Mouse (Mus musculus) thymus, adult 2 months (tissue): ENCODE measurements around the gene Fhit. TPM values are rescaled to one million over a fixed set of nuclear protein-coding genes. Genes with fewer than 3 reads are reported as not detected.

Experiments
- DNase-seq: peaks from one replicate; pipeline ENCODE4 v3.0.0; 2021
- H3K27ac ChIP-seq: fragments of 200-500 bp; 2 replicates; pipeline ENCODE4 v1.5.1; 2012; ENCODE audit warnings: low read length, control low read depth; ENCODE audit not compliant: control insufficient read depth, insufficient read depth
- H3K27me3 ChIP-seq: fragments of 200-500 bp; 2 replicates; pipeline ENCODE4 v1.6.1; 2012; ENCODE audit warnings: mild to moderate bottlenecking, low read length, moderate library complexity, mixed read lengths; ENCODE audit not compliant: control insufficient read depth, insufficient read depth
- H3K36me3 ChIP-seq: fragments of 200-500 bp; 2 replicates; pipeline ENCODE4 v1.6.1; 2012; ENCODE audit warnings: mild to moderate bottlenecking, low read length, moderate library complexity; ENCODE audit not compliant: control insufficient read depth, insufficient read depth
- H3K4me1 ChIP-seq: fragments of 200-500 bp; replicated peaks from 2 replicates; pipeline ENCODE4 v1.6.1; 2012; ENCODE audit warnings: low read length; ENCODE audit not compliant: control insufficient read depth, insufficient read depth
- H3K4me3 ChIP-seq: fragments of 200-500 bp; 2 replicates; pipeline ENCODE4 v1.5.1; 2012; ENCODE audit warnings: mild to moderate bottlenecking, low read length, control low read depth, moderate library complexity; ENCODE audit not compliant: control insufficient read depth, insufficient read depth
- CTCF ChIP-seq: fragments of 200-500 bp; IDR thresholded peaks from 2 replicates; pipeline ENCODE4 v1.5.1; 2012; ENCODE audit warnings: mild to moderate bottlenecking, control low read depth, low read length, moderate library complexity, borderline replicate concordance; ENCODE audit not compliant: control insufficient read depth, poor library complexity, insufficient read depth; ENCODE audit errors: extremely low read depth
- POLR2A ChIP-seq: fragments of 200-500 bp; IDR thresholded peaks from 2 replicates; pipeline ENCODE4 v1.6.1; 2012; ENCODE audit warnings: mild to moderate bottlenecking, low read length, control low read depth, moderate library complexity; ENCODE audit not compliant: control insufficient read depth, poor library complexity, insufficient read depth; ENCODE audit errors: extremely low read depth
- WGBS: fragments of 180-500 bp; shearing (Covaris S2); methylation state at CpG from one replicate; pipeline ENCODE4 v1.1.7; 2018; 5-methylcytosine and 5-hydroxymethylcytosine counted together
- polyA plus RNA-seq: library from polyadenylated mRNA; depleted of rRNA; stranded (reverse); fragments of >200 nt; gene quantifications from 2 replicates; pipeline ENCODE4 v1.2.3, GENCODE M21; 2012

Gene Fhit
- polyA plus RNA-seq, 1 experiment, result 5.4 TPM

DNA sequence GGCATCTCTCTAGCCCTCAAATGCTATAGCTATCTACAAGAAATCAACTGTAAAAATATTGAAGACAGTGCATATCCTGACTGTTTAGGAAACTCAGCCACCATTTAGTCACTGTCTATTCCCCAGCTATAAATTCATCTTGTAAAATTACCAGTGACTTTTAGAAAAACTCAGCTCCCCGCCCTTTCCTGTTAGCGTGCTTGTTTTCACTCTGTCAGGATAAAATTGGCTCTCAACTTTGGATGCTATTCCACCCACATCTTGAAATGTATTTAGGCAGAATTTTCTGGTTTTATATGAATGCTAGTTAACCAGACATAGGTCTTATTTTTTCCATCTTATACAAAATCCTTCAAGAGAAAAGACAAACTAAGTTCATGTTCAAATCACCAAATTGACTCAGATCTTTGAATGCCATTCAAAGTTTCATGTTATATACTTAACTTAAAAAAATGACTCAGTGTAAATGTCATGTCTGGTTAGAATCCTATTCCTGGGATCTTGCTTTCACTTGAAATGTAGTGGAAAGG lies 530.9 kb downstream of the Fhit start:
- Histone ChIP-seq H3K27me3 (no peaks in the 10 kb centered on the region), H3K36me3 (no peaks in the 10 kb centered on the region), H3K4me3 (no peak overlapping the region), H3K27ac (no peak overlapping the region), H3K4me1 (no peaks in the 10 kb centered on the region)
- TF ChIP-seq CTCF (no peak), POLR2A (no peak)
- no peak for DNase-seq
- 94% methylated on average over 2 of the region's 2 CpGs for WGBS

DNA sequence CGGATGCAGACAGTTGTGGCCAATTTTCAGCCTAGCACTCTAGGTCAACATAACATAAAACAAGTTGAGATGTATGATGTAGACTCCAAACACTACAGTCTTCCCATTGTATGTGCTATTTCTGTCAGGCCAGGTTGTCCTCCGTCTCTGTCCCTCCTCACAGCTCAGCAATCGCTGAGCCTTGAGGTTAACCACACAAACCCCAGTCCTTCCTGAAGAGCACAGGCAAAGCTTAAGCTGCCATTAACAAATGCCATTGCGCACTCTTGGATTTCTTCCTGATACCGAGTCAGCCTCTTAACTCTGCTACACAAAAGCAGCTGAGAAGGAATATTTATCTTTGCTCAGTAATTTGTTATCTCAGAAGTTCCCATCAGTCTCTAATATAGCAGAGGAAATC lies 568.4 kb downstream of the Fhit start:
- Histone ChIP-seq H3K4me1 (peaks cover 2% of the 10 kb centered on the region; the same call in 1 of the 2 replicates), H3K27ac (no peak overlapping the region), H3K27me3 (no peaks in the 10 kb centered on the region), H3K36me3 (no peaks in the 10 kb centered on the region), H3K4me3 (no peak overlapping the region)
- no peak for DNase-seq
- WGBS, result 11% methylated on average over 5 of the region's 5 CpGs
- TF ChIP-seq CTCF (no peak), POLR2A (no peak)

GRCm38 (mm10) chr14:10568937-10569552 lies 592.8 kb downstream of the Fhit start:
- WGBS, result 94% methylated on average over 3 of the region's 3 CpGs
- no peaks in the 10 kb centered on the region for H3K36me3 ChIP-seq
- TF ChIP-seq POLR2A (no peak), CTCF (no peak)
- H3K4me3 ChIP-seq, result no peak overlapping the region
- no peak overlapping the region for H3K27ac ChIP-seq
- no peak for DNase-seq
- H3K27me3 ChIP-seq, result no peaks in the 10 kb centered on the region
- no peaks in the 10 kb centered on the region for H3K4me1 ChIP-seq

GRCm38 (mm10) chr14:10567771-10568170 lies 594.1 kb downstream of the Fhit start:
- Histone ChIP-seq H3K27ac (no peak overlapping the region), H3K36me3 (no peaks in the 10 kb centered on the region), H3K27me3 (no peaks in the 10 kb centered on the region), H3K4me3 (no peak overlapping the region), H3K4me1 (no peaks in the 10 kb centered on the region)
- no peak for TF ChIP-seq CTCF
- TF ChIP-seq POLR2A, result no peak
- WGBS, result 97% methylated on average over 2 of the region's 2 CpGs
- no peak for DNase-seq

- WGBS, result 70% methylated on average over 6 of the region's 6 CpGs
- no peak overlapping the region for H3K4me3 ChIP-seq
- H3K27ac ChIP-seq, result no peak overlapping the region
- TF ChIP-seq CTCF (no peak), POLR2A (no peak)
- H3K36me3 ChIP-seq, result no peaks in the 10 kb centered on the region
- no peaks in the 10 kb centered on the region for H3K27me3 ChIP-seq
- DNase-seq, result no peak
- no peaks in the 10 kb centered on the region for H3K4me1 ChIP-seq
These were observed 607.1 kb downstream of the Fhit start for GRCm38 (mm10) chr14:10554755-10555154.

GRCm38 (mm10) chr14:10548632-10549031 lies 613.2 kb downstream of the Fhit start:
- H3K4me3 ChIP-seq, result no peak overlapping the region
- TF ChIP-seq CTCF (no peak), POLR2A (no peak)
- no peak for DNase-seq
- no peak overlapping the region for H3K27ac ChIP-seq
- no peaks in the 10 kb centered on the region for H3K36me3 ChIP-seq
- no peaks in the 10 kb centered on the region for H3K4me1 ChIP-seq
- no peaks in the 10 kb centered on the region for H3K27me3 ChIP-seq
- WGBS, result 96% methylated on average over 2 of the region's 2 CpGs
